Mouse (Mus musculus) kidney, embryonic 15.5 days (tissue): ENCODE data around the gene Plac8. TPM values are rescaled to one million over a fixed set of nuclear protein-coding genes. Genes with fewer than 3 reads are reported as not detected.
A peak's percentile ranks its signal among the peaks of the same experiment; 100 is the strongest.

Source experiments
- ATAC-seq: fragments of 200-750 bp; cut with Nextera tagmentation; replicated peaks from 2 replicates; pipeline ENCODE4 v1.8.0; 2017; ENCODE audit warnings: moderate TSS enrichment; ENCODE audit not compliant: low FRiP score
- H3K27ac ChIP-seq: fragments of 300-500 bp; sonication (generic); 2 replicates; pipeline ENCODE4 v1.5.1; 2015; ENCODE audit warnings: mild to moderate bottlenecking, inconsistent platforms
- H3K27me3 ChIP-seq: fragments of 300-500 bp; sonication (generic); 2 replicates; pipeline ENCODE4 v1.6.1; 2015; ENCODE audit warnings: inconsistent platforms
- H3K36me3 ChIP-seq: fragments of 300-500 bp; sonication (generic); 2 replicates; pipeline ENCODE4 v1.6.1; 2015; ENCODE audit warnings: inconsistent platforms
- H3K4me1 ChIP-seq: fragments of 300-500 bp; sonication (generic); 2 replicates; pipeline ENCODE4 v1.6.1; 2015; ENCODE audit warnings: inconsistent platforms
- H3K4me2 ChIP-seq: fragments of 300-500 bp; sonication (generic); 2 replicates; pipeline ENCODE4 v1.6.1; 2015; ENCODE audit warnings: moderate library complexity, mild to moderate bottlenecking, inconsistent platforms
- H3K4me3 ChIP-seq: fragments of 300-500 bp; sonication (generic); replicated peaks from 2 replicates; pipeline ENCODE4 v1.5.1; 2015; ENCODE audit warnings: mild to moderate bottlenecking, inconsistent platforms
- H3K9ac ChIP-seq: fragments of 300-500 bp; sonication (generic); 2 replicates; pipeline ENCODE4 v1.6.1; 2015; ENCODE audit warnings: mild to moderate bottlenecking, inconsistent platforms
- H3K9me3 ChIP-seq: fragments of 300-500 bp; sonication (generic); replicated peaks from 2 replicates; pipeline ENCODE4 v1.6.1; 2016; ENCODE audit warnings: inconsistent platforms
- WGBS: fragments of 180-500 bp; shearing (Covaris S2); methylation state at CpG from one replicate; pipeline ENCODE4 v1.1.7; 2015; ENCODE audit warnings: mixed read lengths; 5-methylcytosine and 5-hydroxymethylcytosine counted together
- polyA plus RNA-seq: library from polyadenylated mRNA; unstranded; fragments of >200 nt; fragmentation: Nextera tagmentation; extraction: Ambion mirVana; gene quantifications from 2 replicates; pipeline ENCODE4 v1.2.1, GENCODE M21; 2015

The Plac8 gene
- polyA plus RNA-seq, 1 experiment from 2014 or later, result 89.5 TPM

GRCm38 (mm10) chr5:100520223-100520622 is 51.8 kb downstream of the Plac8 start:
- 86% methylated on average over 2 of the region's 2 CpGs for WGBS
- Histone ChIP-seq H3K27me3 (no peaks in the 10 kb centered on the region), H3K9ac (no peak overlapping the region), H3K36me3 (peaks cover 10% of the 10 kb centered on the region), H3K9me3 (no peaks in the 10 kb centered on the region), H3K4me3 (0 out of 2 replicates have a peak overlapping the region, but pooled peaks have one; percentile 4), H3K4me2 (0 out of 2 replicates have a peak overlapping the region, but pooled peaks have one; percentile 4), H3K27ac (no peak overlapping the region), H3K4me1 (peaks cover 20% of the 10 kb centered on the region)
- no peak for ATAC-seq

GRCm38 (mm10) chr5:100519027-100519411 is 53.0 kb downstream of the Plac8 start:
- Histone ChIP-seq H3K9ac (peak overlapping the region; percentile 86), H3K4me3 (peak overlapping the region; percentile 88), H3K9me3 (no peaks in the 10 kb centered on the region), H3K4me2 (peak overlapping the region; percentile 75), H3K36me3 (peaks cover 5% of the 10 kb centered on the region; the same call in 1 of the 2 replicates), H3K4me1 (peaks cover 21% of the 10 kb centered on the region), H3K27ac (peak overlapping the region; percentile 86), H3K27me3 (no peaks in the 10 kb centered on the region)
- WGBS, result 12% methylated on average over 5 of the region's 5 CpGs
- ATAC-seq, result 0 out of 2 replicates have a peak, but pooled peaks have one; percentile 5

GRCm38 (mm10) chr5:100518049-100519026 is 53.7 kb downstream of the Plac8 start, which contains the start of gene Cops4:
TSS of gene Cops4 (plus strand) at chr5:100518309.
- H3K4me1 ChIP-seq, result peaks cover 26% of the 10 kb centered on the region
- H3K4me2 ChIP-seq, result peak within 1 kb of the TSS; percentile 75
- WGBS, result under 1% methylated on average over 64 of the region's 64 CpGs
- ATAC-seq, result peak; percentile 100
- peaks cover 5% of the 10 kb centered on the region; the same call in 1 of the 2 replicates for H3K36me3 ChIP-seq
- peak within 1 kb of the TSS; percentile 88 for H3K4me3 ChIP-seq
- no peaks in the 10 kb centered on the region for H3K27me3 ChIP-seq
- peak within 1 kb of the TSS; percentile 86 for H3K9ac ChIP-seq
- H3K9me3 ChIP-seq, result no peaks in the 10 kb centered on the region
- peak within 1 kb of the TSS; percentile 86 for H3K27ac ChIP-seq

GRCm38 (mm10) chr5:100512576-100512975 is 59.5 kb downstream of the Plac8 start:
- ATAC-seq, result no peak
- H3K27me3 ChIP-seq, result no peaks in the 10 kb centered on the region
- no peak overlapping the region for H3K27ac ChIP-seq
- H3K4me1 ChIP-seq, result peaks cover 7% of the 10 kb centered on the region
- H3K36me3 ChIP-seq, result no peaks in the 10 kb centered on the region
- H3K4me3 ChIP-seq, result no peak overlapping the region
- no peak overlapping the region for H3K9ac ChIP-seq
- H3K4me2 ChIP-seq, result no peak overlapping the region
- no peaks in the 10 kb centered on the region for H3K9me3 ChIP-seq

- WGBS, result 68% methylated on average over 11 of the region's 11 CpGs
- H3K4me2 ChIP-seq, result no peak overlapping the region
- no peak overlapping the region for H3K27ac ChIP-seq
- 0 out of 2 replicates have a peak, but pooled peaks cover 5% of the 10 kb centered on the region for H3K4me1 ChIP-seq
- H3K36me3 ChIP-seq, result no peaks in the 10 kb centered on the region
- no peaks in the 10 kb centered on the region for H3K27me3 ChIP-seq
- no peak overlapping the region for H3K4me3 ChIP-seq
- H3K9me3 ChIP-seq, result no peaks in the 10 kb centered on the region
- H3K9ac ChIP-seq, result no peak overlapping the region
- no peak for ATAC-seq
Measured at GRCm38 (mm10) chr5:100509247-100509646, 62.8 kb downstream of the Plac8 start.

Other genes with a start within 250 kb of the Plac8 start
- 158 and 174 TPM in 2 replicates for gene Sec31a, start 156.0 kb downstream of the Plac8 start, polyA plus RNA-seq
- gene Lin54, start 71.6 kb downstream of the Plac8 start, polyA plus RNA-seq, result 11.7 and 13.3 TPM in 2 replicates
- 192 and 194 TPM in 2 replicates for gene Cops4, start 53.9 kb downstream of the Plac8 start, polyA plus RNA-seq
- 60.8 and 62.5 TPM in 2 replicates for gene Coq2, start 102.9 kb upstream of the Plac8 start, polyA plus RNA-seq
- gene Hpse, start 147.5 kb upstream of the Plac8 start, polyA plus RNA-seq, result 3.3 and 4.2 TPM in 2 replicates
- 14.2 and 15.4 TPM in 2 replicates for gene Helq, start 226.4 kb upstream of the Plac8 start, polyA plus RNA-seq
- gene Mrps18c, start 226.4 kb upstream of the Plac8 start, polyA plus RNA-seq, result 164 and 177 TPM in 2 replicates
- 34.3 and 36.5 TPM in 2 replicates for gene Abraxas1, start 248.7 kb upstream of the Plac8 start, polyA plus RNA-seq